Mouse (Mus musculus) stomach, embryonic 16.5 days (tissue): ENCODE measurements around the gene Slc35e3. TPM values are rescaled to one million over a fixed set of nuclear protein-coding genes. Genes with fewer than 3 reads are reported as not detected.

ENCODE experiments used
- ATAC-seq: fragments of 200-750 bp; cut with Nextera tagmentation; 2 replicates; pipeline ENCODE4 v1.8.0; 2017; ENCODE audit warnings: moderate number of reproducible peaks, moderate TSS enrichment; ENCODE audit not compliant: insufficient read depth, low FRiP score
- H3K27ac ChIP-seq: fragments of 300-500 bp; sonication (generic); 2 replicates; pipeline ENCODE4 v1.5.1; 2014; ENCODE audit warnings: low read length
- H3K27me3 ChIP-seq: fragments of 300-500 bp; sonication (generic); 2 replicates; pipeline ENCODE4 v1.6.1; 2014; ENCODE audit warnings: low read length, control low read depth, mixed read lengths; ENCODE audit not compliant: control insufficient read depth, insufficient read depth
- H3K36me3 ChIP-seq: fragments of 300-500 bp; sonication (generic); 2 replicates; pipeline ENCODE4 v1.6.1; 2014; ENCODE audit warnings: low read length; ENCODE audit not compliant: control insufficient read depth, insufficient read depth
- H3K4me1 ChIP-seq: fragments of 300-500 bp; sonication (generic); 2 replicates; pipeline ENCODE4 v1.6.1; 2014; ENCODE audit warnings: low read length, control low read depth, mixed read lengths; ENCODE audit not compliant: control insufficient read depth, insufficient read depth
- H3K4me2 ChIP-seq: fragments of 300-500 bp; sonication (generic); 2 replicates; pipeline ENCODE4 v1.6.1; 2014; ENCODE audit warnings: low read depth, low read length, mixed read lengths
- H3K4me3 ChIP-seq: fragments of 300-500 bp; sonication (generic); replicated peaks from 2 replicates; pipeline ENCODE4 v1.5.1; 2014; ENCODE audit warnings: mild to moderate bottlenecking, low read length
- H3K9ac ChIP-seq: fragments of 300-500 bp; sonication (generic); 2 replicates; pipeline ENCODE4 v1.6.1; 2014; ENCODE audit warnings: low read length
- H3K9me3 ChIP-seq: fragments of 300-500 bp; sonication (generic); replicated peaks from 2 replicates; pipeline ENCODE4 v1.6.1; 2016; ENCODE audit warnings: low read length, control low read depth; ENCODE audit not compliant: control insufficient read depth
- whole genome bisulfite sequencing: fragments of 180-500 bp; shearing (Covaris S2); extraction: QIAGEN DNeasy Blood & Tissue Kit; methylation state at CpG from one replicate; pipeline ENCODE4 v1.1.7; 2014; 5-methylcytosine and 5-hydroxymethylcytosine counted together
- polyA plus RNA-seq: library from polyadenylated mRNA; unstranded; fragments of >200 nt; fragmentation: Nextera tagmentation; extraction: Ambion mirVana; gene quantifications from 2 replicates; pipeline ENCODE4 v1.2.1, GENCODE M21; 2015

Slc35e3 gene
- polyA plus RNA-seq = 14.2 and 15.1 TPM in 2 replicates

GRCm38 (mm10) chr10:117746297-117746883, at the start of gene Slc35e3:
Gene Slc35e3, minus strand, starts transcription at chr10:117746365.
- 0 out of 2 replicates have a peak, but pooled peaks cover 4% of the 10 kb centered on the region for H3K9me3 ChIP-seq
- H3K27ac ChIP-seq = peak within 1 kb of the TSS; percentile 67
- H3K9ac ChIP-seq = peak within 1 kb of the TSS; percentile 60
- H3K36me3 ChIP-seq = peaks cover 17% of the 10 kb centered on the region
- H3K27me3 ChIP-seq = no peaks in the 10 kb centered on the region
- peak within 1 kb of the TSS; percentile 50 for H3K4me3 ChIP-seq
- 0 out of 2 replicates have a peak, but pooled peaks cover 6% of the 10 kb centered on the region for H3K4me1 ChIP-seq
- ATAC-seq = peak; percentile 96
- 14% methylated on average over 43 of the region's 46 CpGs for WGBS
- peak within 1 kb of the TSS; percentile 63 for H3K4me2 ChIP-seq

GRCm38 (mm10) chr10:117795206-117795605, 49.0 kb upstream of the Slc35e3 start:
- H3K27ac ChIP-seq = no peak overlapping the region
- no peak overlapping the region for H3K4me3 ChIP-seq
- no peak overlapping the region for H3K9ac ChIP-seq
- no peak for ATAC-seq
- no peak overlapping the region for H3K4me2 ChIP-seq
- H3K27me3 ChIP-seq = no peaks in the 10 kb centered on the region
- peaks cover 17% of the 10 kb centered on the region for H3K4me1 ChIP-seq
- H3K9me3 ChIP-seq = no peaks in the 10 kb centered on the region
- 56% methylated on average over 4 of the region's 4 CpGs for WGBS
- no peaks in the 10 kb centered on the region for H3K36me3 ChIP-seq

DNA sequence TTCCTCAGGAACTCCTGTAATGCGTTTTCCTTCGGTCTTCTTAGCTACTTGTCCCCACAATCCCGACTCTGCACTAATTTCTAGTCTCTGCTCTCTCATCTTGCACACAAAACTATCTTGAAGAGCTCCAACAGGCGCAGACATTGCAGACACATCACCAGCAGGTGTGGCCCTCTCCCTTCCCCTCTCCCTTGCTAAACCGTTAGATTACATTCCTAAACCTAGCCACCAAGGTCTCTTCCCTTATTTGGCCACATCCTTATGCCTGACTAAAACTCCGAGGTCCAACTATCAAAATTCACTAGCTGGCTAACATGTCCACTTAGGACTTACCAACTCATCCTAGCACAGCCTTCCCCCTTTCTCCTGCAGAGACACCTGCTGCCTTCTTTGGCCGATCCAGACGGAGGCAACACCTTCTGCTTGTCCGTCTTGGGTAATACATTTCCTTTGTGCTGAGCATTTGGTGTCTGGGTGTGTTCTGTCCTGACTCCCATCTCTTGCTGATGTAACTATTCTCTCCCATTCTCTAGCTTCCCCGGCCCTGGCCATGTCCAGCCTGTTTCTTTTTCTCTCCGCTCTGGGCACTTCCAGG, 47.4 kb upstream of the Slc35e3 start:
- Histone ChIP-seq H3K27ac (peak overlapping the region; percentile 93), H3K9me3 (no peaks in the 10 kb centered on the region), H3K4me1 (peaks cover 17% of the 10 kb centered on the region), H3K4me3 (peak overlapping the region; percentile 56), H3K9ac (peak overlapping the region; percentile 35; the same call in 1 of the 2 replicates), H3K27me3 (no peaks in the 10 kb centered on the region), H3K36me3 (no peaks in the 10 kb centered on the region), H3K4me2 (peak overlapping the region; percentile 61)
- no peak for ATAC-seq
- whole genome bisulfite sequencing = 60% methylated on average over 11 of the region's 11 CpGs

GRCm38 (mm10) chr10:117792141-117793091, 46.3 kb upstream of the Slc35e3 start, which contains the start of gene Nup107:
Gene Nup107, minus strand, starts transcription at chr10:117792705.
- Histone ChIP-seq H3K9me3 (no peaks in the 10 kb centered on the region), H3K27me3 (no peaks in the 10 kb centered on the region), H3K9ac (peak within 1 kb of the TSS; percentile 86), H3K36me3 (no peaks in the 10 kb centered on the region), H3K4me2 (peak within 1 kb of the TSS; percentile 61), H3K4me1 (peaks cover 17% of the 10 kb centered on the region), H3K4me3 (peak within 1 kb of the TSS; percentile 85), H3K27ac (peak within 1 kb of the TSS; percentile 93)
- under 1% methylated on average over 75 of the region's 75 CpGs for WGBS
- peak; percentile 98 for ATAC-seq

- Histone ChIP-seq H3K9me3 (no peaks in the 10 kb centered on the region), H3K4me2 (peak overlapping the region; percentile 59), H3K4me3 (no peak overlapping the region), H3K27me3 (no peaks in the 10 kb centered on the region), H3K4me1 (peaks cover 17% of the 10 kb centered on the region), H3K36me3 (peaks cover 4% of the 10 kb centered on the region), H3K9ac (no peak overlapping the region), H3K27ac (no peak overlapping the region)
- WGBS = 87% methylated on average over 2 of the region's 2 CpGs
- no peak for ATAC-seq
Measured at GRCm38 (mm10) chr10:117791171-117791470, 45.0 kb upstream of the Slc35e3 start.

DNA sequence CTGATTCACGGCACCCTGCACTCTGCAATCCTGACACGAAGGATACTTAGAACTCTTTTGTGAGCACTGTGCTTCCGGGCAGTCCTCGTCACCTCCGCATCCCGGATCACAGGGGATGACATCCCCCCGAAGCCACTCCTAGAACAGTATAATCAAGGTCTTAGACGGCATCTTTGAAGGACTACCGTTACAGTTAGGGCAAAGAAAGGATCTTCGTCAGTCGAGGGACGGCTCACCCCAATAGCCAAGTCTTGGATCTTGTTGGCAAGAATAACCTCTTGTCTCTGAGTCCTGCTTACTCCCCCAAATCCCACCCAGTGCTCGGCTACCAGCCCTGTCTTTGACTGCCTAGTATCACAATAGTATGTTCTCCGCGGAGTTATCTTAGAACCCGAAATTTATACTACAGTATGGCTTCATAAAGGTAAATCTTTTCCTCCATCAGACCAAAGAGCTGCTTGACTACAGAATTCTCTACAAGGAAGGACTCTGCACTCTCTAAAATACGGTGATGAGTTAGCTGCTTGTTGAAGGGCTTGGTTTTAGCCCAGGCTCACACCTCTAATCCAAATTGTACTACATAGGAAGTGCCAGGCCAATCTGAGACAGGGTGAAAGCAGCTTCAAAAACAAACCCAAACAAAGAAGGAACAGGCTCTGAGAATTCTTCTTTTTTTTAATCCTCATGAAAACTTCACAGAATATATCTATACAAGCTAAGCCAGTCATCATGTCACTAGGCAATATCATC, 44.4 kb upstream of the Slc35e3 start:
- H3K4me1 ChIP-seq = peaks cover 17% of the 10 kb centered on the region
- ATAC-seq = no peak
- no peak overlapping the region for H3K4me2 ChIP-seq
- H3K27ac ChIP-seq = no peak overlapping the region
- no peak overlapping the region for H3K4me3 ChIP-seq
- H3K9me3 ChIP-seq = no peaks in the 10 kb centered on the region
- no peak overlapping the region for H3K9ac ChIP-seq
- 92% methylated on average over 17 of the region's 17 CpGs for WGBS
- H3K27me3 ChIP-seq = no peaks in the 10 kb centered on the region
- peaks cover 6% of the 10 kb centered on the region for H3K36me3 ChIP-seq

DNA sequence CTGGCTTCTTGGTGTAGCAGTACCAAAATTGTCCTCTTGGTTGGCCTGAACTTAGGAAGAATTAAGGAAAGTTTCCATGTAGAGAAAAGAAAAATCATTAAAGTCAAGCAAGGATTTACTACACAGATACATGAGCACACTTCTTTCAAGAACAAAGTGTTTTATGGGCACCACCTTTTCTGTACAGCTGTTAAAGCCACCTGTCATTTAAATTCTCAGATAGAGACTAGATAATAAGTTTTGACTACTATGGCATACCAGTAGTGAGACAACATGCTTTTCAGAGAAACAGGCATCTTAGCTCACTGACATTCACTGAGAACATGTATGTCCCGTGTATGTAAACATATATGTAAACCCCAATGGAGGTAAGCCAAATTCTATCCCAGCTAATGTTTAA, 43.8 kb upstream of the Slc35e3 start:
- Histone ChIP-seq H3K4me3 (no peak overlapping the region), H3K9ac (no peak overlapping the region), H3K4me2 (no peak overlapping the region), H3K27ac (no peak overlapping the region), H3K36me3 (peaks cover 6% of the 10 kb centered on the region), H3K9me3 (no peaks in the 10 kb centered on the region), H3K4me1 (peaks cover 17% of the 10 kb centered on the region), H3K27me3 (no peaks in the 10 kb centered on the region)
- whole genome bisulfite sequencing = 89% methylated on average over 1 of the region's 1 CpGs
- no peak for ATAC-seq

DNA sequence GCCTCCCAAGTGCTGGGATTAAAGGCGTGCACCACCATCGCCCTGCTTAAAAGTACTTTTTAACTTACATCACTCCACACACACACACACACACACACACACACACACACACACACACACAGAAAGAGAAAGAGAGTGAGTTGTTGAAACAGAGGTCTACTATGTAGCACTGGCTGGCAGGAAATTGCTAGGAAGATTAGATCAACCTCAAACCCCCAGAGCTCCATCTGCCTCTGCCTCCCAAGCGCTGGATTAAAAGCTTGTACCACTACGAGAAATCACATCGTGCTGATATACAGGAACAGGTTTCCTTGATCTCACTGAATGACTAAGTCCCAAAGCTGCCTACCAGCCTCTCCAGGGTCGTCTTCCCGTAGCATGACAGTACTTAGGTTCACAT, 38.5 kb upstream of the Slc35e3 start:
- Histone ChIP-seq H3K4me2 (no peak overlapping the region), H3K9ac (no peak overlapping the region), H3K4me3 (no peak overlapping the region), H3K36me3 (peaks cover 10% of the 10 kb centered on the region), H3K27ac (no peak overlapping the region), H3K4me1 (no peaks in the 10 kb centered on the region), H3K9me3 (no peaks in the 10 kb centered on the region), H3K27me3 (no peaks in the 10 kb centered on the region)
- ATAC-seq = no peak
- 92% methylated on average over 7 of the region's 7 CpGs for WGBS
